Mouse (Mus musculus): Measurements from ENCODE around the gene Sds. TPM values are rescaled to one million over a fixed set of nuclear protein-coding genes. Genes with fewer than 3 reads are reported as not detected.

Gene Sds
- total RNA-seq, 2 experiments from 2014 or later: 0.69 TPM; not detected in 1

- DNase-seq (ENCODE audit: low spot score): no peak
Observed at GRCm38 (mm10) chr5:120514031-120514677, 37.8 kb downstream of the Sds start.

GRCm38 (mm10) chr5:120514754-120515153, 38.4 kb downstream of the Sds start:
- peak; percentile 45 for DNase-seq (ENCODE audit: low spot score)

- no peak for DNase-seq (ENCODE audit: low spot score)
Observed at GRCm38 (mm10) chr5:120515451-120515850, 39.1 kb downstream of the Sds start.

GRCm38 (mm10) chr5:120516221-120516984, 40.1 kb downstream of the Sds start:
- no peak for DNase-seq (ENCODE audit: low spot score)

- peak; percentile 69 for DNase-seq (ENCODE audit: low spot score)
Observed at GRCm38 (mm10) chr5:120517552-120517951, 41.2 kb downstream of the Sds start.

- DNase-seq (ENCODE audit: low spot score): no peak
Observed at GRCm38 (mm10) chr5:120522649-120523048, 46.3 kb downstream of the Sds start.

- no peak for DNase-seq (ENCODE audit: low spot score)
Observed at GRCm38 (mm10) chr5:120524736-120525135, 48.4 kb downstream of the Sds start.

- no peak for DNase-seq (ENCODE audit: low spot score)
Observed at GRCm38 (mm10) chr5:120525737-120526136, 49.4 kb downstream of the Sds start.

GRCm38 (mm10) chr5:120526311-120526710, 50.0 kb downstream of the Sds start:
- DNase-seq (ENCODE audit: low spot score): no peak

GRCm38 (mm10) chr5:120527296-120527964, 51.1 kb downstream of the Sds start:
- DNase-seq (ENCODE audit: low spot score): no peak

- no peak for DNase-seq (ENCODE audit: low spot score)
Observed at GRCm38 (mm10) chr5:120531631-120532030, 55.3 kb downstream of the Sds start.

Other genes starting within 250 kb of the Sds start
- gene Lhx5, start 44.8 kb upstream of the Sds start, total RNA-seq (2021): not detected
- under 1 TPM in 1 of 2 experiments, not detected in 1; 0.41 TPM for gene Sdsl, start 3.7 kb upstream of the Sds start, total RNA-seq (2021)
- gene Plbd2, start 27.1 kb downstream of the Sds start, total RNA-seq (2021): 10 to 100 TPM; 46.9 to 52.2 TPM
- 1 to 10 TPM; 8.5 to 8.6 TPM for gene Slc8b1, start 34.6 kb downstream of the Sds start, total RNA-seq (2021)
- gene Tpcn1, start 112.1 kb downstream of the Sds start, total RNA-seq (2021): 10 to 100 TPM; 38.9 to 42.9 TPM
- gene Iqcd, start 112.5 kb downstream of the Sds start, total RNA-seq (2021): not detected
- 1 to 10 TPM; 7.0 to 7.5 TPM for gene Rita1, start 136.1 kb downstream of the Sds start, total RNA-seq (2021)
- 10 to 100 TPM; 15.8 to 15.9 TPM for gene Ddx54, start 136.2 kb downstream of the Sds start, total RNA-seq (2021)
- not detected for gene Cfap73, start 157.7 kb downstream of the Sds start, total RNA-seq (2021)
- gene Rasal1, start 172.3 kb downstream of the Sds start, total RNA-seq (2021): not detected
- under 1 TPM; 0.41 to 0.74 TPM for gene Dtx1, start 235.4 kb downstream of the Sds start, total RNA-seq (2021)